In the genomic region with DNA sequence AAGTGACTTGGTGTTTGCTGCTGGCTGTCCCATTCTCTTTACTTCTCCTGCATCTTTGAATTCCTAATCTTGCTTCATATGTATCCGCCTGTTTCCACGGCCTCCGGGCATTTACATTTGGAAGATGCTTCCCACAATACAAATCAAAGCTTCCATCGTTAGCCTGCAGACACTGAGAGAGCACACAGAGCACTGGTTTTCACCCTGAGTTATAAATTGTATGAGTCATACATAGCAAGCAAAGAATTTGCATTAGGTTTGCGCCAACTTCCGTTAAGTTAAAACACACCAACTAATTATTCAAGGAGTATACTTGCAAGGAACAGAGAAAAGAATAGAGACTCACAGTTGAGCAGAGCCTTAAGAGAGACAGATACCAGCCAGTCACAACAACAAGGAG, we compare ENCODE assay signal across 23 mouse cellular contexts. TPM values are rescaled to one million over a fixed set of nuclear protein-coding genes. Genes with fewer than 3 reads are reported as not detected.
DNase-seq lines count a peak whose midpoint lies in the region; ATAC-seq and TF ChIP-seq lines count a peak whose summit lies in the region.
"Had no signal": no experiment of that assay in that cellular context is flagged by ENCODE, and none has a peak within 500 bp of the region (broad histone marks: within the 10 kb centered on the region; RNA-seq: fewer than 3 reads in every experiment).

No protein-coding gene starts in this region.

- no peak overlapping the region for H3K4me3 ChIP-seq in layer of hippocampus, adult 2 months
- H3K4me3 ChIP-seq: embryonic facial prominence, embryonic 13.5 days; forebrain, embryonic 10.5 days; heart, adult 2 months; heart, embryonic 13.5 days; limb, embryonic 13.5 days; lung, embryonic 15.5 days; megakaryocyte, embryonic 14.5 days; midbrain, embryonic 12.5 days had no signal

- TF ChIP-seq CTCF in layer of hippocampus, adult 2 months (conservative IDR thresholded peaks at IDR 0.05): no peak

- H3K27ac ChIP-seq in layer of hippocampus, adult 2 months: peak overlapping the region; percentile 36; the same call in 1 of the 2 replicates
- H3K27ac ChIP-seq: embryonic facial prominence, embryonic 13.5 days; forebrain, embryonic 10.5 days; heart, adult 2 months; heart, embryonic 13.5 days; hindbrain, embryonic 14.5 days; limb, embryonic 13.5 days; lung, embryonic 15.5 days; midbrain, embryonic 12.5 days had no signal

- DNase-seq in layer of hippocampus, adult 2 months (ENCODE audit: low spot score in 2 of 2): no peak
- DNase-seq in layer of hippocampus, postnatal 10 days (ENCODE audit: low spot score in 2 of 2): no peak
- DNase-seq in cerebellum, adult 11 months: no peak
- DNase-seq in heart, adult 9 months (ENCODE audit: low spot score in 2 of 2): no peak
- DNase-seq: adrenal gland, adult 8-10 months; cerebellum, adult 9-11 months; embryo, embryonic 11 days; heart, adult 2 months; heart, postnatal 10 days; kidney, adult 8-10 months; layer of hippocampus, adult 9-11 months; lung, postnatal 4 days had no signal

- peak; percentile 40 for ATAC-seq in CD4-positive, CD25-positive, alpha-beta regulatory T cell, adult 4 months
- ATAC-seq in activated CD4-positive, CD25-positive, alpha-beta regulatory T cell, adult 4 months: peak; percentile 30
- ATAC-seq: forebrain, embryonic 16.5 days had no signal

RNA-seq across cellular contexts. Expression of gene Mphosph6, which starts 22.4 kb away (rescaled TPM):
- 10 to 100 TPM; 21.1 to 24.8 TPM for total RNA-seq in layer of hippocampus, adult 2 months (2021)
- total RNA-seq in layer of hippocampus, postnatal 10 days (2021): 10 to 100 TPM; 22.8 to 23.2 TPM
- polyA plus RNA-seq in CD4-positive, CD25-positive, alpha-beta regulatory T cell, adult 4 months (2017; shearing (Covaris generic)): 10 to 100 TPM; 57.8 to 65.0 TPM
- 10 to 100 TPM; 61.0 to 74.5 TPM for polyA plus RNA-seq in activated CD4-positive, CD25-positive, alpha-beta regulatory T cell, adult 4 months (2017; shearing (Covaris generic))
